Mouse (Mus musculus) small intestine, adult 2 months (tissue): ENCODE measurements around the gene Olfr610. TPM values are rescaled to one million over a fixed set of nuclear protein-coding genes. Genes with fewer than 3 reads are reported as not detected.
"Not testable (repeated sequence)": the region's sequence is repeated elsewhere in the genome, so short reads cannot be mapped to it uniquely, and the experiment has no call there.

Source experiments
- H3K27ac ChIP-seq: fragments of 200-500 bp; 2 replicates; pipeline ENCODE4 v1.5.1; 2012; ENCODE audit warnings: low read depth, low read length, control low read depth, inconsistent platforms; ENCODE audit not compliant: insufficient read depth
- H3K27me3 ChIP-seq: fragments of 200-500 bp; 2 replicates; pipeline ENCODE4 v1.6.1; 2012; ENCODE audit warnings: mild to moderate bottlenecking, moderate library complexity, low read length, inconsistent platforms; ENCODE audit not compliant: control insufficient read depth, insufficient read depth
- H3K36me3 ChIP-seq: fragments of 200-500 bp; 2 replicates; pipeline ENCODE4 v1.6.1; 2012; ENCODE audit warnings: mild to moderate bottlenecking, low read length, control low read depth, inconsistent platforms; ENCODE audit not compliant: control insufficient read depth, insufficient read depth
- H3K4me1 ChIP-seq: fragments of 200-500 bp; 2 replicates; pipeline ENCODE4 v1.6.1; 2012; ENCODE audit warnings: low read length, inconsistent platforms, mixed read lengths; ENCODE audit not compliant: control insufficient read depth, insufficient read depth, insufficient read length
- H3K4me3 ChIP-seq: fragments of 200-500 bp; 2 replicates; pipeline ENCODE4 v1.5.1; 2012; ENCODE audit warnings: low read depth, mild to moderate bottlenecking, control low read depth, inconsistent platforms, low read length, moderate library complexity
- CTCF ChIP-seq: fragments of 200-500 bp; IDR thresholded peaks from 2 replicates; pipeline ENCODE4 v1.5.1; 2012; ENCODE audit warnings: low read depth, mild to moderate bottlenecking, control low read depth, inconsistent platforms, low read length, moderate library complexity, mixed read lengths; ENCODE audit not compliant: insufficient replicate concordance, insufficient read length; ENCODE audit errors: extremely low read depth
- POLR2A ChIP-seq: fragments of 200-500 bp; IDR thresholded peaks from 2 replicates; pipeline ENCODE4 v1.6.1; 2012; ENCODE audit warnings: low read depth, mild to moderate bottlenecking, control low read depth, inconsistent platforms, low read length, moderate library complexity
- WGBS: fragments of 180-500 bp; shearing (Covaris S2); methylation state at CpG from one replicate; pipeline ENCODE4 v1.1.7; 2018; 5-methylcytosine and 5-hydroxymethylcytosine counted together
- polyA plus RNA-seq: library from polyadenylated mRNA; depleted of rRNA; stranded (reverse); fragments of >200 nt; gene quantifications from 2 replicates; pipeline ENCODE4 v1.2.3, GENCODE M21; 2012; rRNA removed

Gene Olfr610
- polyA plus RNA-seq: not detected in 2 replicates

- no peak for TF ChIP-seq CTCF
- no peak for TF ChIP-seq POLR2A
- H3K4me3 ChIP-seq: no peak within 1 kb of the TSS
- H3K27ac ChIP-seq: no peak within 1 kb of the TSS
- no peaks in the 10 kb centered on the region for H3K27me3 ChIP-seq
- WGBS: 80% methylated on average over 2 of the region's 2 CpGs
- H3K4me1 ChIP-seq: no peaks in the 10 kb centered on the region
- no peaks in the 10 kb centered on the region for H3K36me3 ChIP-seq
Measured at GRCm38 (mm10) chr7:103512022-103512421, at the start of gene Olfr610. Olfr610 (minus strand) TSS chr7:103512122.

DNA sequence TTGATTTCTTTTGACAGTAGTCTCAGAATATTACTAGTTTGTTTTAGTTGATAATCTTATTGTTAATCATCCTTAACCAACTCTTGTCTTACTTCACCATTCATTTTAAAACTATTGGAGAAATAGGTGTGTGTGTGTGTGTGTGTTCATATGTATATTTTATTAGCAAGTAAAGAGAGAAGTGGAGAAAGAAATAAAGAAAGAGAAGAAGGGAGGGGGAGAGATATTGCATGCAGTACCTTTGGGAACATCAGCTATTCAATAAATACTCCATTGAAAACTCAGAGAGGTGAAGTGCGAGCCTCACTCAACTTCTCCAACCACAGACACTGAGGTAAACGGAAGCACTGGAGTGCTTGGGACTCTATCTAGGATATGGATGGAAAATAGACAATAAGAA, 43.9 kb upstream of the Olfr610 start, which contains the start of gene Olfr615:
Olfr615 (plus strand) TSS at position 301 of the 400 bp plus-strand sequence.
- Histone ChIP-seq H3K4me3 (no peak within 1 kb of the TSS), H3K36me3 (no peaks in the 10 kb centered on the region), H3K27ac (no peak within 1 kb of the TSS), H3K4me1 (no peaks in the 10 kb centered on the region), H3K27me3 (no peaks in the 10 kb centered on the region)
- TF ChIP-seq CTCF: no peak
- TF ChIP-seq POLR2A: no peak
- WGBS: 84% methylated on average over 2 of the region's 2 CpGs

DNA sequence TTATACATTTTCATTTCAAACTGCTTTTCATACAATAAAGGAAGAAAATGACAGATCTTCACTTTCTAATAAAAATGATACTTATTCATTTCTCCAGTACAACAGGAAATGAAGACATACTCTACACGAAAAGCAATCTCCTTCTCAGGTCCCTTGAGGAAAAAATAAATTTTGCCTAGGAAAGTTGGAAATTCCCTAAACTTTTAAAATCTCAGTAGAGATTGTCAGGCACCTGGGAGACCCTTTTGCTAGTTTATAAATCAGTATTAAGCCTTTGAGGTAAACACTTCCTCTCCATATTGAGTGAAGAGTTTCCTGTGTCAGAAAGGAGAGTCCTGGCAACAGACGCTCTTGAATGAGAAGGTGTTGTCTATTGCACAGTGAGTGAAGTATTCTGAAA, 35.9 kb upstream of the Olfr610 start, which contains the start of gene Olfr613:
Olfr613 (plus strand) TSS at position 301 of the 400 bp plus-strand sequence.
- WGBS: 72% methylated on average over 2 of the region's 2 CpGs
- TF ChIP-seq POLR2A (no peak), CTCF (no peak)
- no peaks in the 10 kb centered on the region for H3K4me1 ChIP-seq
- H3K4me3 ChIP-seq: no peak within 1 kb of the TSS
- no peak within 1 kb of the TSS for H3K27ac ChIP-seq
- H3K27me3 ChIP-seq: no peaks in the 10 kb centered on the region
- H3K36me3 ChIP-seq: no peaks in the 10 kb centered on the region

DNA sequence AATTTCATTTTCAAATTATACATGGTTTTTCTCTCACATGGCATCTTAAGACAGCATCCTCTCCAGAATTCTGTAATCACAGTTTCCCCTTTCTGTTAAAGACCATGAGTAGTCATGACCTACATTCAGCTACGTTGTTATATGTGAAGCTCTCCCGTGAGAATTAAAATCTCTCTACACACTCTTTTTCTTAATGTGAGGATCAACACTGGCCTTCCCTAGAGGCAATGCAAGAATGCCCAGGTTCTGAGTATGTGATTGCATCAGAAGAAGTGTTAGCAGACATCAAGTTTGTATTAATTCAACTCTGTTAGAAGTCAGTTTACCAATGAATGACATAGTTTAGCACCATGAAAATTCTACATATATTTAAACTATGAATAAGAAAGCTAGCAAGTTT, 30.7 kb upstream of the Olfr610 start, which contains the start of gene Olfr612:
Olfr612 (minus strand) TSS at position 101 of the 400 bp plus-strand sequence.
- H3K36me3 ChIP-seq, H3K27me3 ChIP-seq, H3K4me3 ChIP-seq, H3K27ac ChIP-seq, H3K4me1 ChIP-seq: not testable (repeated sequence)
- 79% methylated on average over 2 of the region's 2 CpGs for WGBS

- H3K27me3 ChIP-seq, H3K27ac ChIP-seq, H3K4me1 ChIP-seq, H3K4me3 ChIP-seq, H3K36me3 ChIP-seq: not testable (repeated sequence)
- WGBS: 49% methylated on average over 1 of the region's 1 CpGs
Measured at GRCm38 (mm10) chr7:103520746-103521145, 8.8 kb upstream of the Olfr610 start, which contains the start of gene Olfr611. Olfr611 (minus strand) TSS chr7:103520846.

- Histone ChIP-seq H3K27ac (no peak within 1 kb of the TSS), H3K27me3 (no peaks in the 10 kb centered on the region), H3K4me1 (no peaks in the 10 kb centered on the region), H3K36me3 (no peaks in the 10 kb centered on the region), H3K4me3 (no peak within 1 kb of the TSS)
- WGBS: 44% methylated on average over 1 of the region's 1 CpGs
- no peak for TF ChIP-seq CTCF
- no peak for TF ChIP-seq POLR2A
Measured at GRCm38 (mm10) chr7:103497962-103498361, 14.0 kb downstream of the Olfr610 start, which contains the start of gene Olfr609. Olfr609 (minus strand) TSS chr7:103498062.

GRCm38 (mm10) chr7:103477106-103477505, 34.8 kb downstream of the Olfr610 start:
- not testable (repeated sequence) for H3K4me1 ChIP-seq, H3K27me3 ChIP-seq, H3K36me3 ChIP-seq, H3K4me3 ChIP-seq, H3K27ac ChIP-seq
- WGBS: 68% methylated on average over 9 of the region's 9 CpGs

GRCm38 (mm10) chr7:103469577-103469976, 42.3 kb downstream of the Olfr610 start, which contains the start of gene Olfr608:
Olfr608 (plus strand) TSS chr7:103469877.
- no peaks in the 10 kb centered on the region for H3K36me3 ChIP-seq
- H3K4me1 ChIP-seq: no peaks in the 10 kb centered on the region
- no peak within 1 kb of the TSS for H3K4me3 ChIP-seq
- H3K27ac ChIP-seq: no peak within 1 kb of the TSS
- TF ChIP-seq POLR2A: no peak
- no peak for TF ChIP-seq CTCF
- H3K27me3 ChIP-seq: no peaks in the 10 kb centered on the region
